Mouse (Mus musculus) midbrain, embryonic 11.5 days (tissue): Measurements from ENCODE around the gene Slc44a3. TPM values are rescaled to one million over a fixed set of nuclear protein-coding genes. Genes with fewer than 3 reads are reported as not detected.

Source experiments
- ATAC-seq: fragments of 200-750 bp; cut with Nextera tagmentation; 2 replicates; pipeline ENCODE4 v1.8.0; 2017; ENCODE audit warnings: moderate TSS enrichment, moderate library complexity; ENCODE audit not compliant: low FRiP score
- DNase-seq: peaks from one replicate; pipeline ENCODE4 v3.0.0; 2015; ENCODE audit warnings: low spot score; ENCODE audit errors: missing footprints
- H3K27ac ChIP-seq: fragments of 300-500 bp; sonication (generic); 2 replicates; pipeline ENCODE4 v1.5.1; 2014; ENCODE audit warnings: low read depth, low read length
- H3K27me3 ChIP-seq: fragments of 300-500 bp; sonication (generic); 2 replicates; pipeline ENCODE4 v1.6.1; 2014; ENCODE audit warnings: mild to moderate bottlenecking, low read length, moderate library complexity, mixed read lengths; ENCODE audit not compliant: control insufficient read depth, insufficient read depth
- H3K36me3 ChIP-seq: fragments of 300-500 bp; sonication (generic); 2 replicates; pipeline ENCODE4 v1.6.1; 2014; ENCODE audit warnings: mild to moderate bottlenecking, low read length, moderate library complexity, mixed read lengths; ENCODE audit not compliant: control insufficient read depth, insufficient read depth
- H3K4me1 ChIP-seq: fragments of 300-500 bp; sonication (generic); 2 replicates; pipeline ENCODE4 v1.6.1; 2014; ENCODE audit warnings: low read length; ENCODE audit not compliant: control insufficient read depth, insufficient read depth
- H3K4me2 ChIP-seq: fragments of 300-500 bp; sonication (generic); 2 replicates; pipeline ENCODE4 v1.6.1; 2014; ENCODE audit warnings: mild to moderate bottlenecking, moderate library complexity
- H3K4me3 ChIP-seq: fragments of 300-500 bp; sonication (generic); 2 replicates; pipeline ENCODE4 v1.5.1; 2014; ENCODE audit warnings: low read depth, low read length
- H3K9ac ChIP-seq: fragments of 300-500 bp; sonication (generic); 2 replicates; pipeline ENCODE4 v1.6.1; 2014; ENCODE audit warnings: low read length
- H3K9me3 ChIP-seq: fragments of 300-500 bp; sonication (generic); 2 replicates; pipeline ENCODE4 v1.6.1; 2016; ENCODE audit warnings: low read length; ENCODE audit not compliant: control insufficient read depth
- WGBS: fragments of 180-500 bp; shearing (Covaris S2); extraction: QIAGEN DNeasy Blood & Tissue Kit; methylation state at CpG from one replicate; pipeline ENCODE4 v1.1.7; 2014; 5-methylcytosine and 5-hydroxymethylcytosine counted together
- polyA plus RNA-seq: library from polyadenylated mRNA; unstranded; fragments of >200 nt; fragmentation: Nextera tagmentation; extraction: Ambion mirVana; gene quantifications from 2 replicates; pipeline ENCODE4 v1.2.1, GENCODE M21; 2014

Slc44a3 gene
- polyA plus RNA-seq, 1 experiment from 2014 or later: 0.38 TPM

DNA sequence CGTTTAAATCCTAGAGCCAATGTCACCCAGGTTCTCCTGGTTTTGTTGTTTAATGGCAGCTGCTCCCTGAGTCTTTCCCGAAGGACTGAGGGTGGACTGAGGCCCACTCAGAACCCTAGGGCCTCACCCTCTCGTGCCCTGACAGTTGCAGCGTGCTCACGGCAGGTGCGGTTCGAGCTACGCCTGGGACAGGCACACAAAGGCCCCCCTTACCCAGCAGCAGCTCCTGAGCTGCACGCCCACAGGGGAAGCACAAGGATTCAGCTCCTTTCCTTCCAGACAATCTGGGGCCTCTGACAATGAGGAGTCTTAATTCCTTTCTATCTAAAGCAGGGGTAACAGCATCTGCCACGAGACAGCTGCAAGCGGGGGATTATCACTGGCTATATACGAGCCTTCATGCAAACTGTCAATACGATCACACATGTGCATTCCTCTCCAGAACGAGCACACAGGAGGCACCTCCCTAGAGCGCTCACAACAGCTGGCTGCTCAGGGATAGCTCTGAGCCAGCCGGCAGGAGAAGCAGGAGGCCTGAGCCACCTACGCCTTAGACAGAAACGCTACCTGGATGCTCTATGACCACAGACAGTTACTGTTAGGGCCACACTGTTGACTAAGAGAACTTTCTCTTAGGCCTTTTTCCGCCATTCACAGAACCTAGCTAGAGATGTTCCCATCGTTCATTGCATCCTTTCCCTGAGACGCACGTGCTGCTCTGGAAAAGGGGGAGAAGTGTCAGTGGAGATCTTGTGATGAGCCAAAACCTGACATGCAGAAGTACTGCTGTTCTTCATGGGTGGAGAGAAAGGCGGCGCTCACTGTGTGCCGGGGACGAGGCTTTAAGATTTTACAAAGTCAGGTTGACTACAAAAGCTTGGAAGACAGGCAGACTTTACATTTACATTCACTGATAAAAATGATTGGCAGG is 51.9 kb downstream of the Slc44a3 start:
- Histone ChIP-seq H3K4me2 (no peak overlapping the region), H3K27me3 (no peaks in the 10 kb centered on the region), H3K9ac (peak overlapping the region; percentile 1; the same call in 1 of the 2 replicates), H3K9me3 (no peaks in the 10 kb centered on the region), H3K4me3 (no peak overlapping the region), H3K4me1 (peaks cover 35% of the 10 kb centered on the region), H3K27ac (peak overlapping the region; percentile 61), H3K36me3 (no peaks in the 10 kb centered on the region)
- ATAC-seq (peak; percentile 76), DNase-seq (peak; percentile 91)
- 31% methylated on average over 26 of the region's 26 CpGs for WGBS

DNA sequence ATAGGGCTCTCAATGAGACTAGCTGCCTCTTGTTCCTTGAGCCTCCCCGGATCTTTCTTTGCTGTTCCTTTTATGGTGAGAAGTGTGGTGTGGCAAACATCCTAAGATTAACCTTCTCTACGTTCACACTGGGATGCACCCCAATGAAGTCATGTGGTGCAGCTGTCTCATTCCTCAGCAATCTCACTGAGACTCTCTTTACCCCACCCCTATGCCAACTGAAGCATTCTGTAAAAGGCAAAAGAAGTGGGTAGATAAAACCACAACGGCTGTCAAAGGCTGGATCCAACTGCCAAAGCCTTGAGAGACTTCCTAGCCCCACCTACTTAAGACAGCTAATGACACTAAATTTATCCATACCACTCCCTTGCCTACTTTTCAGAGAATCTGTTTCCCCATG is 57.5 kb downstream of the Slc44a3 start:
- no peaks in the 10 kb centered on the region for H3K27me3 ChIP-seq
- ATAC-seq (no peak), DNase-seq (no peak)
- WGBS: 66% methylated on average over 3 of the region's 3 CpGs
- no peaks in the 10 kb centered on the region for H3K9me3 ChIP-seq
- peaks cover 8% of the 10 kb centered on the region for H3K4me1 ChIP-seq
- no peak overlapping the region for H3K4me2 ChIP-seq
- H3K4me3 ChIP-seq: no peak overlapping the region
- no peak overlapping the region for H3K27ac ChIP-seq
- no peaks in the 10 kb centered on the region for H3K36me3 ChIP-seq
- H3K9ac ChIP-seq: no peak overlapping the region

- DNase-seq: no peak
- Histone ChIP-seq H3K9me3 (no peaks in the 10 kb centered on the region), H3K4me3 (no peak overlapping the region), H3K4me1 (peaks cover 17% of the 10 kb centered on the region), H3K27me3 (no peaks in the 10 kb centered on the region), H3K4me2 (no peak overlapping the region), H3K27ac (no peak overlapping the region), H3K36me3 (no peaks in the 10 kb centered on the region), H3K9ac (no peak overlapping the region)
- 80% methylated on average over 11 of the region's 11 CpGs for WGBS
- no peak for ATAC-seq
These were observed 60.5 kb downstream of the Slc44a3 start for GRCm38 (mm10) chr3:121471703-121472102.

- H3K27ac ChIP-seq: peak overlapping the region; percentile 66
- 4% methylated on average over 13 of the region's 13 CpGs for WGBS
- DNase-seq: peak; percentile 95
- no peaks in the 10 kb centered on the region for H3K36me3 ChIP-seq
- H3K9me3 ChIP-seq: no peaks in the 10 kb centered on the region
- no peaks in the 10 kb centered on the region for H3K27me3 ChIP-seq
- H3K4me2 ChIP-seq: peak overlapping the region; percentile 20; the same call in 1 of the 2 replicates
- H3K9ac ChIP-seq: 0 out of 2 replicates have a peak overlapping the region, but pooled peaks have one; percentile 17
- peaks cover 25% of the 10 kb centered on the region for H3K4me1 ChIP-seq
- ATAC-seq: peak; percentile 75
- H3K4me3 ChIP-seq: no peak overlapping the region
These were observed 62.8 kb downstream of the Slc44a3 start for GRCm38 (mm10) chr3:121469185-121469975.

DNA sequence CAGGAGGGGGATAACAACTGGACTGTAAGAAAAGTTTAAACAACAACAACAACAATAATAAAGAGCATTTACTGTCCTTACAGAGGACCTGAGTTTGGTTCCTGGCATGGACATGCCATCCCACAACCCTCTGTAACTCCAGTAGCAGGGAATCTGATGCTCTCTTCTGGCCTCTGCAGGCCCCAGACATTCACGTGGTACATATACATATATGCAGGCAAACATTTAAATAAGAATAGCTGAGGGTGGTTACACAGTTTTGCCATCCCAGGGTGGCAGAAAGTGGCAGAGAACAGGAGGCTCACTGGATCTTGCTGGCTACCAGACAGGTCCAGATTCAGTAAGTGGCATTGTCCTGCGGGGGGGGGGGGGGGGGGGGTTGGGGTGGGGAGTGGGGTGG is 64.1 kb downstream of the Slc44a3 start:
- DNase-seq: no peak
- H3K4me2 ChIP-seq: no peak overlapping the region
- H3K36me3 ChIP-seq: no peaks in the 10 kb centered on the region
- ATAC-seq: no peak
- H3K9ac ChIP-seq: no peak overlapping the region
- 17% methylated on average over 1 of the region's 2 CpGs for WGBS
- peak overlapping the region; percentile 25; the same call in 1 of the 2 replicates for H3K27ac ChIP-seq
- peaks cover 25% of the 10 kb centered on the region for H3K4me1 ChIP-seq
- H3K9me3 ChIP-seq: no peaks in the 10 kb centered on the region
- no peak overlapping the region for H3K4me3 ChIP-seq
- H3K27me3 ChIP-seq: no peaks in the 10 kb centered on the region

DNA sequence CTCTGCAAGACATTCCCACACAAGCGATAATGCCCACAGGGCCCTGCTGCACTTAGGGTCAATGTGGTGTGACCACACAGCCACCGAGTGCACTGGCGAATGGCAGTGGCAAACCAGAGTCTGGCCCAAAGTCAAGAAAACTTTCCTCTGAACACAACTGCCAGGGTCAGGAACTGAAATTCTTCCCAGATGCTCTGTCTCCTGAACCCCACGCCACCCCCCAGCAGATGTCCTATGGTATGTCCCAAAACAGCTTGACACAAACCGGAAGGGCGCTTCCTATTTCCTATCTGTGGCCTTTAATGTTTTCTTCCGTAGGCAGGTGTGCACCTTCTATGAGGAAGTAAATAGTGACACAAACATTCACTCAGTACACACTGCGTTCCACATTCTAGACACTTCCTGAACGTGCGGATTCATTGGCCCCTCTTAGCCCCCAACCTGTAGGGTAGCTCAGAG is 65.1 kb downstream of the Slc44a3 start:
- Histone ChIP-seq H3K9me3 (no peaks in the 10 kb centered on the region), H3K9ac (no peak overlapping the region), H3K4me2 (no peak overlapping the region), H3K4me3 (no peak overlapping the region), H3K4me1 (peaks cover 25% of the 10 kb centered on the region), H3K36me3 (no peaks in the 10 kb centered on the region), H3K27ac (no peak overlapping the region), H3K27me3 (no peaks in the 10 kb centered on the region)
- ATAC-seq (no peak), DNase-seq (no peak)
- WGBS: 79% methylated on average over 10 of the region's 10 CpGs

- H3K27ac ChIP-seq: no peak overlapping the region
- no peak overlapping the region for H3K9ac ChIP-seq
- DNase-seq: no peak
- no peak overlapping the region for H3K4me2 ChIP-seq
- no peak overlapping the region for H3K4me3 ChIP-seq
- H3K9me3 ChIP-seq: no peaks in the 10 kb centered on the region
- ATAC-seq: no peak
- no peaks in the 10 kb centered on the region for H3K27me3 ChIP-seq
- peaks cover 4% of the 10 kb centered on the region; the same call in 1 of the 2 replicates for H3K36me3 ChIP-seq
- WGBS: 70% methylated on average over 10 of the region's 10 CpGs
- H3K4me1 ChIP-seq: peaks cover 25% of the 10 kb centered on the region
These were observed 66.4 kb downstream of the Slc44a3 start for GRCm38 (mm10) chr3:121465795-121466194.

GRCm38 (mm10) chr3:121464733-121465305 is 67.4 kb downstream of the Slc44a3 start:
- Histone ChIP-seq H3K4me2 (no peak overlapping the region), H3K9ac (no peak overlapping the region), H3K27ac (peak overlapping the region; percentile 62), H3K36me3 (peaks cover 8% of the 10 kb centered on the region; the same call in 1 of the 2 replicates), H3K4me3 (no peak overlapping the region), H3K9me3 (no peaks in the 10 kb centered on the region), H3K4me1 (peaks cover 23% of the 10 kb centered on the region), H3K27me3 (no peaks in the 10 kb centered on the region)
- ATAC-seq: no peak
- WGBS: 28% methylated on average over 7 of the region's 7 CpGs
- no peak for DNase-seq
